Mouse (Mus musculus) lung, adult 2 months (tissue): Measurements from ENCODE around the gene Gm21748. TPM values are rescaled to one million over a fixed set of nuclear protein-coding genes. Genes with fewer than 3 reads are reported as not detected.
"Not testable (repeated sequence)": the region's sequence is repeated elsewhere in the genome, so short reads cannot be mapped to it uniquely, and the experiment has no call there.

ENCODE experiments used
- DNase-seq: peaks from one replicate; pipeline ENCODE4 v3.0.0; 2022
- H3K4me1 ChIP-seq: fragments of 200-500 bp; 2 replicates; pipeline ENCODE4 v1.6.1; 2011; ENCODE audit warnings: low read length; ENCODE audit not compliant: control insufficient read depth, insufficient read depth
- H3K4me3 ChIP-seq: fragments of 200-500 bp; replicated peaks from 2 replicates; pipeline ENCODE3; 2011; ENCODE audit warnings: low read depth, mild to moderate bottlenecking, control low read depth, low read length; ENCODE audit errors: extremely low read depth
- WGBS: fragments of 180-500 bp; shearing (Covaris S2); methylation state at CpG from one replicate; pipeline ENCODE4 v1.1.7; 2018; 5-methylcytosine and 5-hydroxymethylcytosine counted together
- polyA plus RNA-seq: library from polyadenylated mRNA; depleted of rRNA; stranded (reverse); fragments of >200 nt; gene quantifications from 2 replicates; pipeline ENCODE4 v1.2.3, GENCODE M21; 2012; rRNA removed

The Gm21748 gene
- not detected in 2 replicates for polyA plus RNA-seq

GRCm38 (mm10) chrY:90839077-90839476, at the start of gene Gm21748:
Gm21748 (minus strand) TSS chrY:90839177.
- not testable (repeated sequence) for DNase-seq, H3K4me3 ChIP-seq, H3K4me1 ChIP-seq
- WGBS = no CpG with 5 or more reads among the region's 8 CpGs

Other genes starting within 250 kb of the Gm21748 start
- gene Gm21860, start 84.4 kb downstream of the Gm21748 start, polyA plus RNA-seq = not detected in 2 replicates
- gene Gm47283, start 54.4 kb downstream of the Gm21748 start, polyA plus RNA-seq = not detected in 2 replicates